Mouse (Mus musculus): Measurements from ENCODE around the gene Eef1akmt1. TPM values are rescaled to one million over a fixed set of nuclear protein-coding genes. Genes with fewer than 3 reads are reported as not detected.

Eef1akmt1 gene
- total and polyA plus RNA-seq, 3 experiments = 5.7 to 29.4 (median 28.4) TPM

GRCm38 (mm10) chr14:57546557-57547021 lies 24.8 kb downstream of the Eef1akmt1 start:
- DNase-seq = no peak

- no peak for DNase-seq
Measured at GRCm38 (mm10) chr14:57546131-57546530, 25.3 kb downstream of the Eef1akmt1 start.

- DNase-seq = no peak
Measured at GRCm38 (mm10) chr14:57545526-57545925, 25.9 kb downstream of the Eef1akmt1 start.

- DNase-seq = no peak
Measured at GRCm38 (mm10) chr14:57543420-57544039, 27.9 kb downstream of the Eef1akmt1 start.

GRCm38 (mm10) chr14:57542231-57542630 lies 29.2 kb downstream of the Eef1akmt1 start:
- no peak for DNase-seq

- no peak for DNase-seq
Measured at GRCm38 (mm10) chr14:57540683-57541082, 30.7 kb downstream of the Eef1akmt1 start.

GRCm38 (mm10) chr14:57537261-57538015 lies 34.0 kb downstream of the Eef1akmt1 start:
- no peak for DNase-seq

GRCm38 (mm10) chr14:57536820-57537219 lies 34.6 kb downstream of the Eef1akmt1 start:
- no peak for DNase-seq

GRCm38 (mm10) chr14:57535646-57536045 lies 35.8 kb downstream of the Eef1akmt1 start:
- DNase-seq = no peak

GRCm38 (mm10) chr14:57534961-57535360 lies 36.5 kb downstream of the Eef1akmt1 start:
- no peak for DNase-seq

GRCm38 (mm10) chr14:57534346-57534745 lies 37.1 kb downstream of the Eef1akmt1 start:
- no peak for DNase-seq

GRCm38 (mm10) chr14:57533841-57534240 lies 37.6 kb downstream of the Eef1akmt1 start:
- DNase-seq = no peak

GRCm38 (mm10) chr14:57533214-57533613 lies 38.2 kb downstream of the Eef1akmt1 start:
- peak; percentile 47 for DNase-seq

GRCm38 (mm10) chr14:57532577-57532976 lies 38.8 kb downstream of the Eef1akmt1 start:
- no peak for DNase-seq

- no peak for DNase-seq
Measured at GRCm38 (mm10) chr14:57529786-57530515, 41.5 kb downstream of the Eef1akmt1 start.

GRCm38 (mm10) chr14:57529086-57529785 lies 42.2 kb downstream of the Eef1akmt1 start:
- peak; percentile 85 for DNase-seq

- DNase-seq = no peak
Measured at GRCm38 (mm10) chr14:57527598-57527997, 43.8 kb downstream of the Eef1akmt1 start.

- no peak for DNase-seq
Measured at GRCm38 (mm10) chr14:57527122-57527521, 44.3 kb downstream of the Eef1akmt1 start.

- DNase-seq = no peak
Measured at GRCm38 (mm10) chr14:57526050-57526623, 45.3 kb downstream of the Eef1akmt1 start.

- peak; percentile 85 for DNase-seq
Measured at GRCm38 (mm10) chr14:57525388-57526049, 45.9 kb downstream of the Eef1akmt1 start.
